Mouse (Mus musculus): ENCODE results near the gene Kctd11.
"Not testable (repeated sequence)": the region's sequence is repeated elsewhere in the genome, so short reads cannot be mapped to it uniquely, and the experiment has no call there.

Kctd11 gene

DNA sequence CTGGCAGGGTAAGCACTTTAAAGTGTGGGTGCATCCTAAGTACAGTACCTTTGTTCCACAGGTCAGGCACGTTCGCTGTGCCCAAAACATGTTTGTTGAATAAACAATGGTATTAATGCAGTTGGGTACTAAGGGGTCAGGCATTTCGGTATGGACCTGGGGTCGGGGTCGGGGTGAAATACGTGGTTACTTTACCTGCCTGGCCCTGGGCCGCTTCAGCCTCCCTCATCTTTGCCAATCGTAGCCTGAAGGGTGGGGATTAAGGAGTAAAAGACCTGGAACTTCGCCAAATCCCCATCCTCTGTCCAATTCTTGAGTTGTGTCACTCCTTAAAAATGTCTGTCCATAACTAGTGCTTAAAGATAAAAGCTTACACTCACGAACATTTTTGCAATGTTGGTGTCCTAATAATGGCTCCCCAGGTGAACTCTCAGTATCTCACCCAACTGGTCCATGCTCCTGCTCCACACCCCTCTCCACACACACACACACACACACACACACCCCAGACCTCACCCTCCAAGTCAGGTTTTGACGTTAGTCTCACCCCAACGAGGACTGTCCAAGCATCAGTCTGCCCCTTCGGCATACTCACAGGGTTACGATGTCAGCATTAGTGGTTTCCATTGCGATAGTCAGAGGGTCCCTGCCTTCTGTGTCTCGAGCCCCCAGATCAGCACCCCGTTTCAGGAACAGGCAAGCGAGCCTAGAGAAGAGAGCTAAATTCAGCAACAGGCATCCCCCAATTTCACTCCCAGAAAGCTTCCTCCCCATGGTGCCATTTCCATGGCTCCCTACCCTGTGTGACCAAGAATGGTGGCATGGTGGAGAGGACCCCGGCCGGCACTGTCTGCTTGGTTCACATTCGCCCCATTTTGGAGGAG, 823 bp upstream of the Kctd11 start:
- DNase-seq (ENCODE audit: low spot score) = no peak

GRCm38 (mm10) chr11:69880506-69880852, 727 bp downstream of the Kctd11 start:
- peak; percentile 67 for DNase-seq (ENCODE audit: low spot score)

DNA sequence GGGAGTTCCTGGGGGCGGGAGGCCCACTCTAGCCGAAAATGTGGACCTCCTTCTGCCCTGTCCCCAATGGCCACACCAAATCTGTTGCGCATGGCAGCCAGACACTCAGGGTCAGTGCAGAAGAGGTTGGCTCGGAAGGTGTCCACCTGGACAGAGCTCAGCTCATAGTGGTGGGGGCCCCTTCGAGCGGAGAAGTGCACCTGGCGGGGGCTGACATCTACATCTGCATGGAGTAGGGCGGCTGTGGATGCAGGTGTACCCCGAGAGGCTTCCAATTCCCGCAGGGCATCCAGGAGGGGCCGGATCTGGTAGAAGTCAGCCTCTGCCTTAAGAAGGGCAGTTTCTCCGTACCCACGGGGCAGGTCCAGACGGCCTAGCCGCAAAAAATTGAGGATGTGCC, 1.5 kb downstream of the Kctd11 start:
- DNase-seq (ENCODE audit: low spot score) = no peak

DNA sequence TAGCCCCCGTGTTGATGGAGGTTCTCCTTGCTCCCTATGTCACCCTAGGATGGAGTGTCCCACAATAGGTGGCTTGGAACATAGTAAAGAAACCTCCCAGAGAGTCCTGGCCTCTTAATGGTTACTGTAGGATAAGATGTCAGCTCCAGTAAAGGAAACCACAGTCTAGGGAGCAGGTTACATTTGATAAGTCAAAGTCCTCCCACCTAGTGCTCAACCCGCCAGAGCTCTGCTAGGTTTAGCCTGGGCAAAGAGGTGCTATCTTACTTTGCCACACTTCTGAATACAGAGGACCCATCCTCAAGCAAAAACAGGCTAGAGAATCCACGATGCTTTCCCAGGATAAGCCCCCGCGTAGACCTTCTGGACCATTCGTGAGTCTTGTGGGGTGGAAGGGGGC, 2.3 kb downstream of the Kctd11 start:
- no peak for DNase-seq (ENCODE audit: low spot score)

DNA sequence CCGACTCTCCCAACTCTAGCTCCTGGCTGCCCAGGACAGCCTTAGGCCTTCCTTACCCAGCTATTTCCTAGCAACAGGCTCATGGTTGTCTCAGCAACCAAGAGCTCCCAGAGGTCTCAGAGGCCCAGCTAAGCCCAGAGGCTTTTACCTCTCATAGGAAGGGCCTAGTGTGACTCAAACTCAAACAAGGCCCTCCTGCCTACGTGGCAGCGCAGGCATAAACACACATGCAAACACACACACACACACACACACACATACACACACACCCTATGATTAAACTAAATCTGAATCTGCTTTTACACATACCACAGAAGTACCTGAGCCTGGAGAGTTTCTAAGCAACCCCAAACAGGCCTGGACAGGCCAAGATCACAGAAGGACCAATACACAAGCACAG, 2.8 kb downstream of the Kctd11 start:
- DNase-seq (ENCODE audit: low spot score) = no peak

DNA sequence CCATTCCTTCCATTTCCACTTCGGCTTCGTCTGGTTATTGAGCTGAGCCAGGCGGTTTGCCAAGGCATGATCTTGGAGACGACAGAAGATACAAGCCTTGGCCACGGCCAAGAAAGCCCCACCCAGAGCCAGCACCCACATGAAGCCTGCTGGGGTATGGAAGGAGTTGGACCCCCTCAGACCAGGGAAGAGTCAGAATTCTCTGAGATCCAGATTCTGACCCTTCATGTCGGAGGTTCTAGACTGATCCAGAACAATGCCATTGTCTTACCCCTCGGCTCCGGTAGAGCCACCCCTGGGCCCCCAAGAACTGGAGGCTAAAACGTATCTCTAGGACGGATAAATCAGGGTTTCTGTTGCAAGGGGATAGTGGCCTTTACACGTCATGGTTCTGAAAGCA, 3.3 kb downstream of the Kctd11 start, which contains the start of gene Tmem95:
Tmem95 (minus strand) TSS at position 141 of the 400 bp plus-strand sequence.
- no peak for DNase-seq (ENCODE audit: low spot score)

- peak; percentile 81 for DNase-seq (ENCODE audit: low spot score)
Observed at GRCm38 (mm10) chr11:69876867-69877266, 4.3 kb downstream of the Kctd11 start.

DNA sequence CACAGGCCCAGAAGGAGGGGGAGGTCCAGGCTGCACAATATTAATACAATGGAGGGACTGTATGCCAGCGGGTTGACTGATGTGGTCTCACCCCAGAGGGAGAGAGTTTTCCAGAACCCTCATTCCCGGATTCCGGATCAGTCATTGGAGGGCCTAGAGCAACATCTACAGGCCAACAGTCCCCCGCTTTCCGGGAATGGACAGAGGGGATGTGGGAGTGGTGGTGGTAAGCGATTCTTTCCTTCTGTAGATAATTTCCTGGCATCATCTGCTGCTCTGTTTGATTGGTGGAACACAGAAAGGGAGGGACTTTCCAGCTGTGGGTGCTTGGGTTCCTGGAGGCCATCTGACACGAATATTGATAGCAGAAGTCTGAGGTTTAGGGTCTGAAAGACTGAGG, 5.0 kb downstream of the Kctd11 start:
- no peak for DNase-seq (ENCODE audit: low spot score)

DNA sequence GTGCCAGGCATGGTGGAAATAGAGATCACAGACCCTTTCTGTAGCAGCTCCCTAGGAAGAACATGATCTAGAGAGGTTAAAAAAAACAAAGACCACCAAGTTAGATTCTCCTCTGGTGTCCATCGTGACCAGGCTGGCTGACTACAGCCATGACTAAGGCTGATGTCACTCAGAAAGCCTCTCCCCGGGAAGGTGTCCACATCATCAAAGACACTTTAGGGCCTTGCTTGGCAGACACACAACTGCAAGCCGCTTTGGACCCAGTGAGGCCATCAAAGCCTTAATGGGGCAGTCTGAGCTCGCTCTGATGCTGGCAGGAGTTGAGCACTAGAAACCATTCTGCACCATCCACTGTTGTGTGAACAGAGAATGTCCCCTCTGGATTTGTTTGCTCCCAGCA, 8.8 kb downstream of the Kctd11 start:
- DNase-seq (ENCODE audit: low spot score) = no peak

DNA sequence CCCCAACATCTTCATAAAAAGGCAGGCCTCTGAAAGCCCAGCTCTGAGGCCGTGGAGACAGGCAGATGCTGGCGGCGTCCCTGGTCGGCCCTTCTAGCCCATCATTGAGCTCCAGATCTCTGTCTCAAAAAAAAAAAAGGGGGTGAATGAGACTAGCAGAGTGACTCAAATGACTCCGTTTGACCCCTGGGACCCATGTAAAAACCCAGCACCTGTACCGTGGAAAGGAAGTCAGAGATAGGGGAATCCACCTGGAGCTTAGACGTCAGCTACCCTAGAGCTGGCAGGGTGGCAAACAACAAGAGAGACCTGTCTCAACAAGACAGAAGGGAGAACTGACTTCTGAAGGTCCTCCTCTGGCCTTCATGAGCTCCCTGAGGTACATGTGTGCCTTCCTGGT, 9.4 kb downstream of the Kctd11 start:
- DNase-seq (ENCODE audit: low spot score) = no peak

DNA sequence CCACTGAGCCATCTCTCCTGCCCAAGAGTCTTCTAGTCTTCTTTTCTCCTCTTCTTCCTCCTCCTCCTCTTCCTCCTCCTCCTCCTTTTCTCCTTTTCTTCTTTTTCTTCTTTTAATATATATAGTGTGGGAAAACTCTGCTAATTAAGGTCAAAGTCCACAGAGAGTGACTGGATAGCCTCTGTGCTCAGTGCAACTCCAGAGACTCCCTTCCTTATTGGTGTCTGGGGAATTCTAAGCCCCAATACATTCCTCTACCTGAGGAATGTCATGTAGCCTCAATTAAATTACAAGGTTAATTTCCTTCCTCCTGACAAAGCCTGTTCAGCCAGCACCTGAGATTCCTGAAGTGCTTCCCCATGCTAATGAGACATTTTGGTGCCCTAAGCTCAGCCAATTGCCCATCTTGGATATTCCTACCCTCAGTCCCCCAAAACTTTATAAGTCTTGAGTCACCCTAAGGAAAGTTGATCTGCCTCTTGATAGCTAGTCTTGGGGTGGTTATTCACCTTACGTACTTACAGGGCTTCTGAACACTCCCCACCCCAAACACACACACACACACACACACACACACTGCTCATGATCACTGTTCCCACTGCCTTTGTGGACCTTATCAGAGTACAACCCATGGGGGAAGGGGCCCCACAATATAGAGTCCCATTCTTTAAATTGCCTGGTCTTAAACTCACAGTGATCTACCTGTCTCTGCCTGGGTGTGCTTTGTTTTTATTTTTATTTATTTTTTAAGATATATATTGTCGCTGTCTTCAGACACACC, 10.7 kb downstream of the Kctd11 start:
- no peak for DNase-seq (ENCODE audit: low spot score)

DNA sequence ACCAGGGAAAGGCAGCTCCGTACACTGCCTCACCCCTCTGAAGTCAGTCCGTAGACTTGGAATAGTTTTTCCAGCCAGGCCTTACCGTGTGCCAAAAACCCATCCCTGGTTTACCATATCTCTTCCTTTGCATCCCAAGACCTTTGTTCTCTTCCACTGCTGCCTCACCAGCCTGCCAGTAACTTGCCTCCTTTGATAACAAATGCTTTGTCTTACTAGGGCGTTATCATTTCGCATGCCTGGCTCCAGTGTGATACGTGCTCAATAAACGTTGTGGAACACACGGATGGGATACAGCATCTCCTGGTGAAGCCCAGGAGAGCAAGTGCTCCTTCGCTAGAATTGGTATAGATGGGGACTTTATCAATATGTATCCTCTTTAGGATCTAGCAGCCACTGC, 13.9 kb downstream of the Kctd11 start:
- no peak for DNase-seq (ENCODE audit: low spot score)

DNA sequence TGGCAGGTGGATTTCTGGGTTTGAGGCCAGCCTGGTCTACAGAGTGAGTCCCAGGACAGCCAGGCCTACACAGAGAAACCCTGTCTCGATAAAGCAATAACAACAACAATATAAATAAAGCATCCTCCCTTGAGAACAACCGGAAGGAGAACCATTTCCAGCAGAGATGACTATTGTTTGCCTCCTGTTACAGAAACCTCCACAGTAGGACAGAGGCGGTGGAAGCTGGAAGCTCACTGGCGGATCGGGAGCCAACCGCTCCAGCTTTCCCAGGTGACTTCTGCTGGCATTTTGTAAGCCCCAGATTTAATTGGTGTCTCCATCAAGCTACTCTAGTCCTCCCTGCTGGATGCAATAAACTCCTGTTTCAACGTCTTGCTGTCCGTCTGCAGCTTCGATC, 15.6 kb downstream of the Kctd11 start:
- DNase-seq (ENCODE audit: low spot score) = no peak

DNA sequence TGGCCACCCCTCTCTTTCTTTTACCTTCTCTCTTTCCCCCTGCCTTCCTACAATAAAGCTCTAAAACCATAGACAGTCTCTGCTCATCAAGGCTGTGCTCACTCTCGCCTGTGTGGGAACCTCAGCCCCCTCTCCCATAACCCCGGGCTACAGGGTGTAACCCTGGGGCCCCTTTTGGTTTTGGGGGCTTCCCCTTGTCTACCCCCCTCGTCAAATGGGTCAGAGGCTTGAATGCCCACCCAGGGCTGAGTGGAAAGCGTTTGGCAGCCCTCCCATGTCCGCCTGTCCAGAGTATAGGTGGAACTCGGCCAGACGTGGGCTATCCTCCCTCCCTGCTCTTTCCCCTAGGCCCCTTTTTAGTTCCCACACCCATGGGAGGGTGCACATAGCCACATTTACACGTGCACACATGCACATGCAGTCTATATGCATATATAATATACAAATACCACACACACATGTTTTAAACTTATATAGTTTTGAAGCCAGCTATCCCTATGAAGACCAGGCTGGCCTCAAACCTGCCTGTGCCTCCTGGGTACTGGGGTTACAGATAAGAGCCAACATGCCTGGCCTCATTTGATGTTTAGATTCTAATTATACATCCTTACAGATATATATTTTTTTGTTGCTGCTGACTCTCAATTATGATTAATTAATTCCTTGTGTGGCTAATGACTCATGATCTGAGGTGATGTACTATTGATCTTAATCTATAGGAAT, 16.9 kb downstream of the Kctd11 start:
- DNase-seq (ENCODE audit: low spot score) = no peak

DNA sequence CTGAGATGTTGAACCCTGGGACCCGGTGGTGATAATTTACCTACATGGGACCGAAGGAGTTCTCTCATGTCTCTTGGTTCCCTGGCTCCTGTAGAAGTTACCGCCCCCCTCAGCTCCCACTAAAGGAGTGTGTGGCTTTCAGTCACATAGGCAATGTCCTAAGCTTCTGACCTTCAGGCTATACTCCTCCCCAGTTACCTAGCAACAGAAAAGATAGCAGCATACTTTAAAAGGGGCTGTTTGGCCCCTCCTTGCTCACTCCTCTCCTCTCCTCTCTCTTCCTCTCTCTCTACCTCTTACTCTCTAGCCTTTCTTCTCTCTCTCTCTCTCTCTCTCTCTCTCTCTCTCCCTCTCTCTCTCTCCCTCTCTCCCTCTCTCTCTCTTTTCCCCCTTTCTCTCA, 17.5 kb downstream of the Kctd11 start:
- not testable (repeated sequence) for DNase-seq (ENCODE audit: low spot score)

- DNase-seq (ENCODE audit: low spot score) = no peak
Observed at GRCm38 (mm10) chr11:69858113-69858998, 22.9 kb downstream of the Kctd11 start, which contains the start of gene Tnk1. Gene Tnk1 (minus strand): TSS chr11:69858730.

DNA sequence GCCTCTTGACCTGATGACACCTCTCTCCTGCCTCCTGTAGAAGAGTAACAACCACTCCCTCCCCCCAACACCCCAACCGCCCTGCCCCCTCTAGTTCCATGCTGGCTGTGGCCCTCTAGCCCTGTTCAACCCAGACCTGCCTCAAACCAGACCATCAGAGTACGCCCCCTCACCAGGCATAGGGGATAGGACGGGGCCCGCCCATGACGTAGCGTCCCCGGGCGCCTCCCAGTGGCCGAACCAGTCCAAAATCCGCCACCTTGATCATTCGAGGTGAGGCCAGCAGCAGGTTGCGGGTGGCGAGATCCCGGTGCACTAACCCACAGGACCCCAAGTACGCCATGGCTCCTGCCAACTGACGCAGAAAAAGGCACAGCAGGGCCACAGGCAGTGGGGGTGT, 25.9 kb downstream of the Kctd11 start:
- no peak for DNase-seq (ENCODE audit: low spot score)

DNA sequence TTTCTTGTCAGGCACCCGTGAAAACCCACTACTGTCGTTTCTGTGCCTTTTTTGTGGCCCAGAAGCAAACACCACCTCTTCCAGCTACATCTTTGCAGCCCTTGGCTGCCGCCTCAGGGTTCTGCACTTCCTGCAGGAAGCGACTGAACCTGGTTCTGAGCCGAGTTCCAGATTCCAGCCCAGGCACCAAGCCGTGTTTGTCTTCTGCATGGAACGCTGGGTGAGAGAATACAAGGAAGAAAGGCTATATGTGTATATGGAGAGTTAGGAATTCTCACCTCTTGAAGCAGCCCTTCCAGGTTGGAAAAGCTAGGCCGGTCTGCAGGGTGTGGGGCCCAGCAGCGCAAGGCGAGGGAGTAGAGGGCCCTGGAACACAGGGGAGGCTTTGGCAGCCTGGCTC, 26.5 kb downstream of the Kctd11 start:
- DNase-seq (ENCODE audit: low spot score) = no peak

GRCm38 (mm10) chr11:69853994-69854393, 27.2 kb downstream of the Kctd11 start:
- DNase-seq (ENCODE audit: low spot score) = no peak

DNA sequence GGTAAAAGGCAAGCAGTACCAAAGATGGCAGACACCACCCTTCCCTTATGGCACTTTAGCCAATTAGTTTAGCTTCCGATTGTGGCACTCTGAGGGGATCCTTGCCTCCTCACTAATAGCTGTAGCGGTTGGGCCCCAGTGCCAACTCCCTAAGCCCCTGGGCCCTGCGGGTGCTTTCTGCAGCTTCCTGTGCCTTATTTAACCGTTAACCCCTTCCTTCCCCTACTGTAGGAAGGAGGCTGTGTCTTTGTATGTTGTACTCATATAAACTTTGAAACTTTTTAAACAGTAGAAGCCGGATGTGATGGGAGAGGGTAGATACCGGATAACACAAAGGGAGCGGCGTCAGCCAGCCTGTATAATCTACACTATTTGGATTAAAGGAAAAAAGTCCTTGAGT, 30.5 kb downstream of the Kctd11 start:
- DNase-seq (ENCODE audit: low spot score) = no peak

DNA sequence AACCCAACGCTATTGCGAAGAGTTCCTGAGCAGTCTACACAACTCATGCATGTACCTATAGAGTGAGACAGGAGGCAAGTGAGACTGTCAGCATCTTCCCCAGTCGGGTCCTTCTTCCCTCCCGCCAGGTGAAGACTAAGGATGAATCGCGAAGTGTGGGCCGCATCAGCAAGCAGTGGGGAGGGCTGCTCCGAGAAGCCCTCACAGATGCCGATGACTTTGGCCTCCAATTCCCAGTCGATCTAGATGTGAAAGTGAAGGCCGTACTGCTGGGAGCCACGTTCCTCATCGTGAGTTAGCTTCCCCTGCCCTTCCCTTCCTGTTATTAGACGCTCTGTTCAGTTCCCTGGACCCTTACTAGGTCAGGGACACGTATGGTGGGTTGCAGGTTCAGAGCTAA, 31.3 kb downstream of the Kctd11 start:
- no peak for DNase-seq (ENCODE audit: low spot score)

DNA sequence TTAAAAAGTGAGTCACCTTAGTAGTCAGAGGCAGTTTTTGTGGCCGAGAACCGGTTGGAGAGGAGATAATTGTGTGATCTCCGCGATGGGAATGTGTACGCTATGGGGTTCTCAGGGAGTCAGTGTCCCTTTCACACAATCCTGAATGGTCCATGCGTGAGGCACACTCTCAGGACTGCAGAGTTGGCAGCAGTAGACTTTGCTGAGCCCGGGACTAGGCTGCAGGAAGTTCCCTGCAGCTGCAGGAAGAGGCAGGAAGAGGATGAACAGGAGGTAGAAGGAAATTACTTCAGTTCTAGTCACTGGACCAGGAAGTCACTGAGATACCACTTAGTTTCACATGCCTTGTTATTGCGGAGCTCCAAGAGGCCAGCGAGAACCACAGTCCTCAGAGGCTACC, 32.1 kb downstream of the Kctd11 start:
- DNase-seq (ENCODE audit: low spot score) = no peak

Data from ovary, postnatal 36 days (tissue).